Mouse (Mus musculus): ENCODE data around the gene Isyna1. TPM values are rescaled to one million over a fixed set of nuclear protein-coding genes. Genes with fewer than 3 reads are reported as not detected.
A peak's percentile ranks its signal among the peaks of the same experiment; 100 is the strongest.

The Isyna1 gene
- 150 and 164 TPM in 2 replicates for polyA plus RNA-seq (2015; fragmentation: Nextera tagmentation; extraction: Ambion mirVana)

DNA sequence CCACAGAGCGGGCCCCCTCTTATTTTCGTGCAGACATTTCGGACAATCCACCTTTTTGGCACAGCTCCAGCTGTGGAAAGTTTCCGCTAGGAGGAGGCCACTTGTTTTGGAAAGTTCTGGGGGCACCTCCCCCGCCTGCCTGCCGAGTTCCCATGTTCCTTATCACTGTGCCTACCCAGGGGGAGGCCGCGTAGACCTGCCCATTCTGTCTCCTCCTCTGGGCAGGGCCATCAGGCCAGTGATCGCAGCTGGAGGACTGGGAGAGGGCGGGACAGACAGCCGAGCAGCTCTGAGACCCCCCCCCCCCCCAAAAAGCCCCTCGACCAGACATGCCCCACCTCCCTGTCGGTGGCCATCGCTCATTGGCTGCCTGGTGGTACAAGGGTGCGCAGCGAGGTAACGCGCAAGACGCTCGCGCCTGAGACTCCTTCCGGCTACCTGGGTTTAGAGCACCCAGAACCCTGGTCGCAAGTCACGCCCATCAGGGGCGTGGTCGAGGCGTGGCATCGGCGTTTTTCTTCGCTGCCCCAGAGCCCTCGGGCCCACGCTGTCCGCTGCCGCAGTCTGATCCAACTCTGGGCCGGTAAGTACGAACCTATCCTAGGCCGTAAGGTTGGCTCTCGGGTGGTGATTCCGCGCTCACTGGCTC is at the start of gene Isyna1:
Gene Isyna1, plus strand, starts transcription at position 413 of the 649 bp plus-strand sequence.
- no peaks in the 10 kb centered on the region for H3K27me3 ChIP-seq (replicated peaks; ENCODE audit: control insufficient read depth, insufficient read depth, low read length)
- ATAC-seq: peak; percentile 84
- peaks cover 6% of the 10 kb centered on the region; the same call in 1 of the 2 replicates for H3K36me3 ChIP-seq (ENCODE audit: control insufficient read depth, insufficient read depth, low read length)
- H3K4me1 ChIP-seq (ENCODE audit: control insufficient read depth, insufficient read depth, low read depth, low read length): peaks cover 43% of the 10 kb centered on the region
- peak within 1 kb of the TSS; percentile 73 for H3K9ac ChIP-seq (ENCODE audit: low read depth, low read length)
- H3K4me2 ChIP-seq (ENCODE audit: low read length): peak within 1 kb of the TSS; percentile 95
- peak within 1 kb of the TSS; percentile 64 for H3K4me3 ChIP-seq (ENCODE audit: low read length)
- peak within 1 kb of the TSS; percentile 65 for H3K27ac ChIP-seq (ENCODE audit: low read depth, low read length)
- WGBS: under 1% methylated on average over 38 of the region's 40 CpGs
- peaks cover 2% of the 10 kb centered on the region; the same call in 1 of the 2 replicates for H3K9me3 ChIP-seq (ENCODE audit: control insufficient read depth, low read length)

DNA sequence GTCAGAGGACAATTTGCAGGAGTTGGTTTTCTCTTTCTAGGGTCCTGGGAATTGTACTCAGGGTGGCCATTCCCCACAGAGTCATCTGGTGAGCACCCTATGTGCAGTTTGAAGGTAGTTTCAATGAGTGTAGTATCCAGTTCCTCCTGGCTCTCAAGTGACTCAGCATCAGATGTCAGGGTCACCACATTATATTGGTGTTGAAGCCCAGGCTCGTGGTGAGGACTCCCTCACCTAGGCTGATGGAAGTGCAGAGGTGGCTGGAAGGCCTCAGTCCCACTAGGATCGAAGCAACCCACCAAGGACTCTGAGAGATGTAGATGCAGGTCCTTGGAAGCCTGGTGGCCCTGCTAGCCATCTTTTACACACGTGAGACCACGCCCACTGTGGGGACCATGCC is 47.8 kb upstream of the Isyna1 start:
- 88% methylated on average over 4 of the region's 4 CpGs for WGBS
- H3K36me3 ChIP-seq (ENCODE audit: control insufficient read depth, insufficient read depth, low read length): no peaks in the 10 kb centered on the region

DNA sequence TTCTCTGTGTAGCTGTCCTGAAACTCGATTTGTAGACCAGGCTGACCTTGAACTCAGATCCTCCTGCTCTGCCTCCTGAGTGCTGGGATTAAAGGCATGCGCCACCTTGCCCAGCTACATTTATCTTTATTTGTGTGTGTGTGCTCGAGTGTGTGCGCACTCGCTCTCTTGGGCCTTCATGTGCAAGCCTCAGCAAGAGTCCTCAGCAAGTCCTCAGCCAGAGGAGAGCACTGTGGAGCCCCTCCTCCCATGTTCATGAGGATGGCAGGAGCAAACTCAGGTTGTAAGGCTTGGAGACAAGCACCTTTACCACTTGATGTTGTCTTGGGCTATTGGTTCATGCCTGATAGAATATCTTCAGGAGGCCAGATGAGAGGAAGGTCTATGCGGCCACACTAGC is 46.4 kb upstream of the Isyna1 start:
- peaks cover 2% of the 10 kb centered on the region for H3K4me1 ChIP-seq (ENCODE audit: control insufficient read depth, insufficient read depth, low read depth, low read length)
- H3K4me3 ChIP-seq (ENCODE audit: low read length): no peak overlapping the region
- ATAC-seq: no peak
- H3K27ac ChIP-seq (ENCODE audit: low read depth, low read length): no peak overlapping the region
- no peaks in the 10 kb centered on the region for H3K27me3 ChIP-seq (replicated peaks; ENCODE audit: control insufficient read depth, insufficient read depth, low read length)
- no peaks in the 10 kb centered on the region for H3K36me3 ChIP-seq (ENCODE audit: control insufficient read depth, insufficient read depth, low read length)
- no peaks in the 10 kb centered on the region for H3K9me3 ChIP-seq (ENCODE audit: control insufficient read depth, low read length)
- WGBS: 90% methylated on average over 6 of the region's 6 CpGs
- H3K9ac ChIP-seq (ENCODE audit: low read depth, low read length): no peak overlapping the region
- no peak overlapping the region for H3K4me2 ChIP-seq (ENCODE audit: low read length)

More for the DNA sequence above, 47.8 kb upstream of the Isyna1 start:
- no peak for ATAC-seq
- Histone ChIP-seq H3K27ac (ENCODE audit: low read depth, low read length) (no peak overlapping the region), H3K9me3 (ENCODE audit: control insufficient read depth, low read length) (no peaks in the 10 kb centered on the region), H3K4me1 (ENCODE audit: control insufficient read depth, insufficient read depth, low read depth, low read length) (peaks cover 5% of the 10 kb centered on the region), H3K4me3 (ENCODE audit: low read length) (no peak overlapping the region), H3K4me2 (ENCODE audit: low read length) (no peak overlapping the region), H3K9ac (ENCODE audit: low read depth, low read length) (no peak overlapping the region), H3K27me3 (replicated peaks; ENCODE audit: control insufficient read depth, insufficient read depth, low read length) (no peaks in the 10 kb centered on the region)

DNA sequence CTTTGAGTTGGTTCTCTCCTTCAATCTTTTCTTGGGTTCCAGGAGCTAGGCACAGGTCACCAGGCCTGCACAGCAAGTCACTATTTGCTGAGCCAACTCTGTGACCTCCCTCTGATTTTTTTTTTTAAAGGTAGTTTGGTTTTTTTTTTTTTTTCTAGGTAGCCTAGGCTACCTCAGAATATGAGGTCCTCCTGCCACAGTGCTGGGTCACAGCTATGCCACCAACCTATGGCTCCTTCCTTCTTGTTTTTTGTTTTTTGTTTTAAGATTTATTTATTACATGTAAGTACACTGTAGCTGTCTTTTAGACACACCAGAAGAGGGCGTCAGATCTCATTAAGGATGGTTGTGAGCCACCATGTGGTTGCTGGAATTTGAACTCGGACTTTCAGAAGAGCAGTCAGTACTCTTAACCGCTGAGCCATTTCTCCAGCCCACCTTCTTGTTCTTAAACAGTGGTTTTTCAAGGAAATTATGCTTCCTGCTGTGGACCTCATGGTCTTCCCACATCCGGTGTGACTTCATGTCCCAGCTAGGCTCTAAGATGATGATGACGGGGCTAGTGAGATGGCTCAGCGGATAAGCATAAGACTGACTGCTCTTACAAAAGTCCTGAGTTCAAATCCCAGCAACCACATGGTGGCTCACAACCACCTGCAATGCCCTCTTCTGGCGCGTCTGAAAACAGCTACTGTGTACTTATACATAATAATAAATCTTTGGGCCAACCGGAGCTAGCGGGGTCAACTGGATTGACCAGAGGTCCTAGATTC is 44.6 kb upstream of the Isyna1 start:
- 94% methylated on average over 10 of the region's 10 CpGs for WGBS
- Histone ChIP-seq H3K4me1 (ENCODE audit: control insufficient read depth, insufficient read depth, low read depth, low read length) (peaks cover 13% of the 10 kb centered on the region), H3K27ac (ENCODE audit: low read depth, low read length) (no peak overlapping the region), H3K4me2 (ENCODE audit: low read length) (no peak overlapping the region), H3K9ac (ENCODE audit: low read depth, low read length) (no peak overlapping the region), H3K4me3 (ENCODE audit: low read length) (no peak overlapping the region), H3K27me3 (replicated peaks; ENCODE audit: control insufficient read depth, insufficient read depth, low read length) (no peaks in the 10 kb centered on the region), H3K9me3 (ENCODE audit: control insufficient read depth, low read length) (no peaks in the 10 kb centered on the region), H3K36me3 (ENCODE audit: control insufficient read depth, insufficient read depth, low read length) (no peaks in the 10 kb centered on the region)
- no peak for ATAC-seq

DNA sequence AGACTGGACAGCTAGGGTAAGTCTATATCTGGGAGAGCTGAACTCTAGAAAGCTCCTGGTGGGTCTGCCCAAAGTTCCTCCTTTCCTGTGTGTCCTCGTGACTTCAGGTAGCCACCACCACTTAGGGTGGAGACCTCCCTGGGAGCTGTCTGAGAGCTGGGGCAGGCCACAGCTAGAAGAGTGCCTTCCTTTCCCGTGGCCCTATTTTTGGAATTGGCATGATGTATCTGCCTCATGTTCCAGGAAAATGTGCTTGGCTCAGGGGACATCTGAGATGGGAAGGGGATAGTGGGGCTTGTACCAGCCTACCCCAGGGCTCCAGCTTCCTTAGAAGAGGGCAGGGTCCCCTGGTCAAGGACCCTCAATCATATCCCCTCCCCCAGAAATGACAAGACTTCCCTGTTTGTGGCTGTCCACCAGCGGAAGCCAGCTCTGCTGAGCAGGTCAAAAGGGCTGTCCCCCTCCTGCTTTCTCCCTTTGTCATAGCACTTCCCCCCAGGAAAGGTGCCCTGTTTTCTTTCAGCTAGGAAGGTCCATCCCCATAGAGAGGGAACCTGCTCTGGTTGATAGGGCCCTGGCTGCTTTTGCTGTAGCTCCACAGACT is 42.5 kb upstream of the Isyna1 start:
- ATAC-seq: no peak
- Histone ChIP-seq H3K36me3 (ENCODE audit: control insufficient read depth, insufficient read depth, low read length) (no peaks in the 10 kb centered on the region), H3K9me3 (ENCODE audit: control insufficient read depth, low read length) (no peaks in the 10 kb centered on the region), H3K27me3 (replicated peaks; ENCODE audit: control insufficient read depth, insufficient read depth, low read length) (no peaks in the 10 kb centered on the region), H3K27ac (ENCODE audit: low read depth, low read length) (no peak overlapping the region), H3K4me1 (ENCODE audit: control insufficient read depth, insufficient read depth, low read depth, low read length) (peaks cover 13% of the 10 kb centered on the region), H3K9ac (ENCODE audit: low read depth, low read length) (no peak overlapping the region), H3K4me2 (ENCODE audit: low read length) (no peak overlapping the region), H3K4me3 (ENCODE audit: low read length) (no peak overlapping the region)
- 87% methylated on average over 3 of the region's 3 CpGs for WGBS

DNA sequence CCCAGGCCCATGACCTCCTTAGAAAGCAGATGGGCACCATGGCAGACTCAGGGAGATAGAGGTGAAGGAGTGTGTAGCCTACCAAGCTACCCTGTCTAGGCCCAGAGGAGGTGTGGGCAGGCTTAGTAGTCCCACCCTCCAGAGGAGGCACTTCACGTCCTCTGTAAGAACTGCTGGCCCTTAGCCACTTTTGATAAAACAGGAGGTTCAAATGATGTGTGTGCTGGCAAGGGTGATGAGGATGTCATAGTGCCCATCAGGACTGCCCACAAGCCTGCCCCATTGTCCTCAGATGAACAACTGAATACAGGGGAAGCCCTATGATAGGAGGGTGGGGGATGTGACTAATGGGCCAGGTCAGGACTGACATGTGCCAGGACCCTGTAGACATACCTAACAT is 41.3 kb upstream of the Isyna1 start:
- no peak for ATAC-seq

DNA sequence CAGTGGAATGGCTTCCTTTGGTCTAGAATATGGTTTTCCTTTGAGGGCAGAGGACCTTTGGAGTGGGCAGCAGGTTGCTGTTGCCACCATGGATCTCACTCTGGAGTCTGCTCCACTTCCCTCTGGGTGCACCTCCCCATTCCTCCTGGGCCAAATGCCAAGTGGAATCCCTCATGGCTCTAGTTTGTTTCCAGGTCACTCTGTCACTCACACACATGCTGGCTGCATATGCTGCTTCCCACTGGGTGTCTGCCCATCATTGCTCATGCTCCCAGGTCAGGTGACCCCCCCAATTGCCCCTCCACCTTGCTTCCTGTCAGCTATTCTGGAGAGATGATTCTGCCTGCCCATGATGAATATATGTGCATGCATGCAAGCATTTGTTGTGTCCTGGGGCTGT is 40.4 kb upstream of the Isyna1 start:
- Histone ChIP-seq H3K4me3 (ENCODE audit: low read length) (no peak overlapping the region), H3K4me1 (ENCODE audit: control insufficient read depth, insufficient read depth, low read depth, low read length) (peaks cover 13% of the 10 kb centered on the region), H3K9ac (ENCODE audit: low read depth, low read length) (no peak overlapping the region), H3K27ac (ENCODE audit: low read depth, low read length) (peak overlapping the region; percentile 26; the same call in 1 of the 2 replicates), H3K27me3 (replicated peaks; ENCODE audit: control insufficient read depth, insufficient read depth, low read length) (no peaks in the 10 kb centered on the region), H3K4me2 (ENCODE audit: low read length) (no peak overlapping the region), H3K36me3 (ENCODE audit: control insufficient read depth, insufficient read depth, low read length) (no peaks in the 10 kb centered on the region), H3K9me3 (ENCODE audit: control insufficient read depth, low read length) (no peaks in the 10 kb centered on the region)
- peak; percentile 44 for ATAC-seq

More for the DNA sequence above, 41.3 kb upstream of the Isyna1 start:
- Histone ChIP-seq H3K27me3 (replicated peaks; ENCODE audit: control insufficient read depth, insufficient read depth, low read length) (no peaks in the 10 kb centered on the region), H3K36me3 (ENCODE audit: control insufficient read depth, insufficient read depth, low read length) (no peaks in the 10 kb centered on the region), H3K4me2 (ENCODE audit: low read length) (no peak overlapping the region), H3K9me3 (ENCODE audit: control insufficient read depth, low read length) (no peaks in the 10 kb centered on the region), H3K4me3 (ENCODE audit: low read length) (no peak overlapping the region), H3K4me1 (ENCODE audit: control insufficient read depth, insufficient read depth, low read depth, low read length) (peaks cover 13% of the 10 kb centered on the region), H3K27ac (ENCODE audit: low read depth, low read length) (no peak overlapping the region), H3K9ac (ENCODE audit: low read depth, low read length) (no peak overlapping the region)
- 41% methylated on average over 1 of the region's 1 CpGs for WGBS

DNA sequence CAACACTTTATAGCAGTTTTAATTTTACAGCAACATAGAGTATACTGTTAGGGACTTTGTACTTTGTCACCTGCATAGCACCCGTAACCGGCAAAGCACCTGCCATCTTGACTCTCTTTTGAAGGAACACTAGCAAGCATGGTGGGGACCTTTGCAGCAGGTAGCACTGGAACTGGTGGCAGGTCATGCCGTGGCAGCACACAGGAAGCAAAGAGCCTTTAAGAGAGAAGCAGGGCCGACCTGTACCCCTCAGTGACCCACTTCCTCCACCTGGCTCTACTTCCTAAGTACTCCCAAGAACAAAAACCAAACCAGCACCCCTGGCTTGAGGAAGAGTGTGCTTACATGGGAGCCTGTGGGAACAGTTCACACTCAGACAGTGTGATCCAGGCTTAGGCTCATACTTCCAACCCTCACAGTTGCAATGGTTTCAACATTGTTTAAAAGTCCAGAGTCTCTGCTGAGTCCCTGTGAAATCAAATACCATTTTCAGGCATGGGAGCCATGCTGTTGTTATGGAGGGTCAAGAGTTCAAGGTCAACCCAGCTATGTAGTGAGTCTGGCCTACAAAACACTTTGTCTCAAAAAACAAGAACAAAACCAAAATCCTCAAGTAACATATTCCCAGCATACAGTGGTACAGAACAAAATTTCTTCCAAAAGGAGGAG is 39.0 kb upstream of the Isyna1 start:
- Histone ChIP-seq H3K4me3 (ENCODE audit: low read length) (no peak overlapping the region), H3K9me3 (ENCODE audit: control insufficient read depth, low read length) (no peaks in the 10 kb centered on the region), H3K27ac (ENCODE audit: low read depth, low read length) (no peak overlapping the region), H3K4me1 (ENCODE audit: control insufficient read depth, insufficient read depth, low read depth, low read length) (peaks cover 18% of the 10 kb centered on the region), H3K36me3 (ENCODE audit: control insufficient read depth, insufficient read depth, low read length) (no peaks in the 10 kb centered on the region), H3K9ac (ENCODE audit: low read depth, low read length) (no peak overlapping the region), H3K27me3 (replicated peaks; ENCODE audit: control insufficient read depth, insufficient read depth, low read length) (no peaks in the 10 kb centered on the region), H3K4me2 (ENCODE audit: low read length) (no peak overlapping the region)
- ATAC-seq: no peak
- 98% methylated on average over 4 of the region's 4 CpGs for WGBS
